Mouse (Mus musculus): ENCODE measurements at regions not wholly inside any gene's neighbourhood (a gene's known extent, or its start where the extent isn't known, plus 50 kb on each side); places are given as distances from the start of the nearest gene placed in this dataset.
"Not testable (repeated sequence)": the region's sequence is repeated elsewhere in the genome, so short reads cannot be mapped to it uniquely, and the experiment has no call there.

- no peak for DNase-seq
- intact Hi-C loops (cut with DNase I): no loop called here
Observed at GRCm38 (mm10) chr6:60657117-60657911, 172.3 kb downstream of the Snca start.

GRCm38 (mm10) chr6:60646983-60647617 is 182.6 kb downstream of the Snca start:
- intact Hi-C loops (cut with DNase I); DNase-seq: not testable (repeated sequence)

GRCm38 (mm10) chr6:60642251-60642650 is 187.4 kb downstream of the Snca start:
- DNase-seq: no peak
- intact Hi-C loops (cut with DNase I): no loop called here

GRCm38 (mm10) chr6:60616313-60616712 is 213.3 kb downstream of the Snca start:
- DNase-seq: no peak
- intact Hi-C loops (cut with DNase I): no loop called here

- DNase-seq: no peak
- intact Hi-C loops (cut with DNase I): no loop called here
Observed at GRCm38 (mm10) chr6:60600201-60600600, 229.5 kb downstream of the Snca start.

DNA sequence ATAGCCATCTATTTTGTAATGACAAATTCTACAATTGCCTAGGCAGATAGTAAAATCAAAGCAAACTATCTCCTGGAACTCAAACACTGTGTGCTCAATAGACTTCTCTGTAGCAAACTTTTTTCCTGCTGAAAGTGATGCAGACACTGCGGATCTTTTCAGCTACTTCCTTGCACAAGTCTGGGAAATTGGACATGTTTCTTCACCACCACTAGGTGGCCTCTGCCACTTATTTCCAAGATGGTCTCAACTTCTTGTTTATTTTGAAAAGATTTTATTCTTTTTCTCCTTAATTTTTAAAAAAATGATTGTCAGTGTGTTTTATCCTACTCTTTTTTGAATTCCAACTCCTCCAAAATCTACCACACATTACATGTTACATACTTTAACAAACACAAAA is 265.4 kb downstream of the Snca start:
- no peak for DNase-seq
- intact Hi-C loops (cut with DNase I): no loop called here

DNA sequence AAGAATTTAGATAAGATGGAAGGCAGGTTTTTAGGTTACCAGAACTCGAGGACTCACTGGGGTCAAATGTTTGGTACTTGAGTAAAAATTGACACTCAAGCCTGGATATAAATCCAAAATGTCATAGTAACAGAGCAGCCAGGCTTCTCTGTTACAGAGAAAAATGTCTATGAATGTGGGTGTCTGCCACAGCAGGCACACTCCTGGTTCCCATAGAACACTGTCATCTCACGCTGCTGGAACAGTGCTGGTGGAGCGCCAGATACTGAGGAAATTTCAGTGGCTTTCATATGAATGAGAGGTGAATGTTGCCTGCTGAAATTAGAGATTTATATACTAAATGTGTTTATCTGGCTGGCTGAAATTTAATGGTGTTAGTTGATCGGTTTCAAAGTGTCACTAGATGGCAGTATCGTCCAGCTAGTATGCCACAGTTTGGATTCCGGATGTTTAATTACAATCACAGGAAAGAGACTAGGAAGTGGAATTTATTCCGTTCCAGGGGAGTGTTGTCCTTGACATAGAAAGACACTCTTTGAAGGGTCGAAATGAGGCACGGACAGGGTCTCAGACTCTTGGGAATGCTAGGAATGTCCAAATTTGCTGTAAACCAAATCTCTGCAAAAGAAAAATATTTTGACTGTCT is 273.9 kb downstream of the Snca start:
- peak; percentile 6 to 33 for DNase-seq
- intact Hi-C loops (cut with DNase I): loop anchor here (2.0 to 5.0 kb wide), 3 partner anchors 377 to 747 kb away; no protein-coding TSS in a partner anchor
